Mouse (Mus musculus): ENCODE measurements at regions not wholly inside any gene's neighbourhood (a gene's known extent, or its start where the extent isn't known, plus 50 kb on each side); places are given as distances from the start of the nearest gene placed in this dataset.

DNA sequence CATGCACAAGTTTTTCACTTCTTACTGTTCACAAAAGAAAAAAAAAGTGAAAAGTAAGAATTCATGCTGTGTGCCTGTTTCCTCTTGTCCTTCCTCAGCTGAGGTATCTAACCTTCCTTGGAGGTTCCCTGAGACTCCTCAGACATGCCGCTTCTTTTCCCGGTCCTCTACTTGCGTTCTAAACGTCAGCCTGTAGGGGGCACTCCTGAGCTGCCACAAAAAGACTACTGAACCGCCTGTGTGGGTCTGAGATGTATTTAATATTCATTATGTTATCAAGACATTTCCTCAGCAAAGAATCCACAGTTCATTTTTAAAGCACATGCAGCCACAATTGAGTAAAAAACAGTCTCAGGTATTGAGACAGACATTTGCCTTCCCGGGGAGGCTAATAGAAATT lies 554.6 kb downstream of the Plcl1 start:
- peak; percentile 8 for DNase-seq
- 25% methylated on average over 6 of the region's 6 CpGs for WGBS
- TF ChIP-seq POLR2A (IDR thresholded peaks at IDR 0.05; ENCODE audit: control insufficient read depth, extremely low read depth, insufficient read depth, low read length, poor library complexity): no peak
- TF ChIP-seq CTCF (IDR thresholded peaks at IDR 0.05; ENCODE audit: borderline replicate concordance, control insufficient read depth, extremely low read depth, insufficient read depth, low read length, poor library complexity): no peak

DNA sequence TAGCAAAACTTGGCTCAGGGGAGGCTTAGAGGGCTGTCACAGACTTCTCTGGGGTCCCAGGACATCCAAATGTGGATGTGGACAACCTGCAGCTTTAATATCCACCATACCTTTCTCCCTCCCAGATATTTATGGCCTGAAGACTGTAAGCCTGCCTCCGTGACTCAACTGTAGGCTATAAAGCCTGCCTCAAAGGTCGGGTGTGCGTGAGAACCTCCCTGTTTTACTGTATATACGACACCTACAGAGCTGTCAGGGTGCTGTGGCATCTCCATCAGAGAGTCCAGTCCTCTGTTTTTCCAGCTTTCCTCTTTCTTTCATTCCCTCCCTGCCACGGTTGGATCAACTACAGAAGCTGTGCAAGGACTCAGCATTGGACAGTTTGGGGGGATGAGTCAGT lies 558.1 kb downstream of the Plcl1 start:
- no peaks in the 10 kb centered on the region for H3K4me1 ChIP-seq (replicated peaks; ENCODE audit: control insufficient read depth, insufficient read depth, low read length)
- no peak overlapping the region for H3K4me3 ChIP-seq (ENCODE audit: control insufficient read depth, insufficient read depth, low read length)
- TF ChIP-seq CTCF (IDR thresholded peaks at IDR 0.05; ENCODE audit: borderline replicate concordance, control insufficient read depth, extremely low read depth, insufficient read depth, low read length, poor library complexity) (no peak), POLR2A (IDR thresholded peaks at IDR 0.05; ENCODE audit: control insufficient read depth, extremely low read depth, insufficient read depth, low read length, poor library complexity) (no peak)
- no peak for DNase-seq
- H3K36me3 ChIP-seq (ENCODE audit: control insufficient read depth, insufficient read depth, low read length): no peaks in the 10 kb centered on the region
- H3K27ac ChIP-seq (ENCODE audit: control insufficient read depth, insufficient read depth, low read length): no peak overlapping the region
- 83% methylated on average over 5 of the region's 5 CpGs for WGBS
- H3K27me3 ChIP-seq (ENCODE audit: control insufficient read depth, insufficient read depth, low read length): no peaks in the 10 kb centered on the region

More for the DNA sequence above, 554.6 kb downstream of the Plcl1 start:
- no peak overlapping the region for H3K27ac ChIP-seq (ENCODE audit: control insufficient read depth, insufficient read depth, low read length)
- no peaks in the 10 kb centered on the region for H3K27me3 ChIP-seq (ENCODE audit: control insufficient read depth, insufficient read depth, low read length)
- H3K4me3 ChIP-seq (ENCODE audit: control insufficient read depth, insufficient read depth, low read length): no peak overlapping the region
- H3K36me3 ChIP-seq (ENCODE audit: control insufficient read depth, insufficient read depth, low read length): no peaks in the 10 kb centered on the region
- no peaks in the 10 kb centered on the region for H3K4me1 ChIP-seq (replicated peaks; ENCODE audit: control insufficient read depth, insufficient read depth, low read length)

DNA sequence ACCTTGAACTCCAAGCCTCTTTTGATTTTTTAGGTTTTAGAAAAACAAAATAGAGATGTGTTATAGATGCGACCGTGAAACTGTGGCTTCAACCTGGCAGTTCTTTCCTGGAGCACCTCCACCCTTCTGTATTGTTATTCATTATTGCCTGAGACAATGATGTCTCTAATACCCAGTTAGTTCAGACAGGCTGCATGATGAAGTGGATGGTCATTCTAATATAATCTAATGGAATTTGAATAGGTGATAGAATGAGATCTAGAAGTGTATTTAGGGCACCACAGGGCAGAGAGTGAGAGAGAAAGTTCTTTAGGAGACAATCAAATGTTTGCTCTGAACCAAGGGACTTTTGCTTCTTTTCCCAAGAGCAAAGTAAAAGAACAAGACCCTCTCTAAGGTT lies 560.6 kb downstream of the Plcl1 start:
- H3K27me3 ChIP-seq (ENCODE audit: control insufficient read depth, insufficient read depth, low read length): no peaks in the 10 kb centered on the region
- WGBS: 93% methylated on average over 2 of the region's 2 CpGs
- H3K27ac ChIP-seq (ENCODE audit: control insufficient read depth, insufficient read depth, low read length): no peak overlapping the region

DNA sequence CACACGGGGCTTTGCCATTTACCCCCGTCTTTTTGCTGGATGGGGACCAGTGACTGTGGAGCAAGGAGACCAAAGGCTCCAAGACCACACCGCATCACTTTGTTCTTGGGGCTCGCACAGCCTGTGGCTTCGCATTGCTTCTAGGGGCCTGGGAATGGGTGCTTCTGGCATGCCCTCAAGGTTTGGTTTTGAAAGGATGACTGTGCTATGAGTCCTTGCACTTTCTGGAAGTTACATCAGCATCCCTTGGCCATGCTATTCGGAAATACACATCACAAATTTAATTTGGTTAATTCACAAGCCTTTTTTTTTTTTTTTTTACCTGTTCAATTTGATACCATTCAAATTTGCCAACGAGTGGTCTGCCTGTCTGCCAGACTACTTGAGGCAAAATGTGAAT lies 562.1 kb downstream of the Plcl1 start:
- 91% methylated on average over 7 of the region's 7 CpGs for WGBS

More for the DNA sequence above, 560.6 kb downstream of the Plcl1 start:
- H3K4me1 ChIP-seq (replicated peaks; ENCODE audit: control insufficient read depth, insufficient read depth, low read length): no peaks in the 10 kb centered on the region
- TF ChIP-seq POLR2A (IDR thresholded peaks at IDR 0.05; ENCODE audit: control insufficient read depth, extremely low read depth, insufficient read depth, low read length, poor library complexity): no peak
- TF ChIP-seq CTCF (IDR thresholded peaks at IDR 0.05; ENCODE audit: borderline replicate concordance, control insufficient read depth, extremely low read depth, insufficient read depth, low read length, poor library complexity): no peak
- DNase-seq: no peak
- no peaks in the 10 kb centered on the region for H3K36me3 ChIP-seq (ENCODE audit: control insufficient read depth, insufficient read depth, low read length)
- H3K4me3 ChIP-seq (ENCODE audit: control insufficient read depth, insufficient read depth, low read length): no peak overlapping the region

DNA sequence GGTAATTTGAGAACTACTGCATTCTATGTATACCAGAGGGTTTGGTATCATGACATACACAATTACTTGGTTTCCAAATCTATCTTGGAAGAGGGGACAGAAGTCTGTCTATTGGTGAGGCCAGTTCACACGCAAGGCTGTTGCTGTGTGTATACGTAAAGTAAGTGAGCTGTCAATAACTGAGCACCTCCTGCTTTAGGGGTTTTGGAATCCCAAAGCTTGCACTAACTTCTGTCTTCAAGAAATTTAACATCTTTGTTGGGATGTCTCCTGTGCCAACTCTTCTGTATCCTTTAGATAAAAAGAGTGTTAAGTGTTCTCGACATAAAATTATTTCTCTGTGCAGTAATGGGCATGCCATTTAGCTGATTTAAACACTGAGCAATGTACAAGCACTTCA lies 572.1 kb downstream of the Plcl1 start:
- no peak for DNase-seq
- Histone ChIP-seq H3K27me3 (ENCODE audit: control insufficient read depth, insufficient read depth, low read length) (no peaks in the 10 kb centered on the region), H3K4me3 (ENCODE audit: control insufficient read depth, insufficient read depth, low read length) (no peak overlapping the region), H3K4me1 (replicated peaks; ENCODE audit: control insufficient read depth, insufficient read depth, low read length) (no peaks in the 10 kb centered on the region), H3K36me3 (ENCODE audit: control insufficient read depth, insufficient read depth, low read length) (no peaks in the 10 kb centered on the region), H3K27ac (ENCODE audit: control insufficient read depth, insufficient read depth, low read length) (no peak overlapping the region)
- no peak for TF ChIP-seq POLR2A (IDR thresholded peaks at IDR 0.05; ENCODE audit: control insufficient read depth, extremely low read depth, insufficient read depth, low read length, poor library complexity)
- no peak for TF ChIP-seq CTCF (IDR thresholded peaks at IDR 0.05; ENCODE audit: borderline replicate concordance, control insufficient read depth, extremely low read depth, insufficient read depth, low read length, poor library complexity)
- WGBS: 94% methylated on average over 3 of the region's 3 CpGs

More for the DNA sequence above, 562.1 kb downstream of the Plcl1 start:
- Histone ChIP-seq H3K4me1 (replicated peaks; ENCODE audit: control insufficient read depth, insufficient read depth, low read length) (no peaks in the 10 kb centered on the region), H3K27me3 (ENCODE audit: control insufficient read depth, insufficient read depth, low read length) (no peaks in the 10 kb centered on the region), H3K4me3 (ENCODE audit: control insufficient read depth, insufficient read depth, low read length) (no peak overlapping the region), H3K36me3 (ENCODE audit: control insufficient read depth, insufficient read depth, low read length) (no peaks in the 10 kb centered on the region), H3K27ac (ENCODE audit: control insufficient read depth, insufficient read depth, low read length) (no peak overlapping the region)
- TF ChIP-seq POLR2A (IDR thresholded peaks at IDR 0.05; ENCODE audit: control insufficient read depth, extremely low read depth, insufficient read depth, low read length, poor library complexity): no peak
- DNase-seq: no peak

DNA sequence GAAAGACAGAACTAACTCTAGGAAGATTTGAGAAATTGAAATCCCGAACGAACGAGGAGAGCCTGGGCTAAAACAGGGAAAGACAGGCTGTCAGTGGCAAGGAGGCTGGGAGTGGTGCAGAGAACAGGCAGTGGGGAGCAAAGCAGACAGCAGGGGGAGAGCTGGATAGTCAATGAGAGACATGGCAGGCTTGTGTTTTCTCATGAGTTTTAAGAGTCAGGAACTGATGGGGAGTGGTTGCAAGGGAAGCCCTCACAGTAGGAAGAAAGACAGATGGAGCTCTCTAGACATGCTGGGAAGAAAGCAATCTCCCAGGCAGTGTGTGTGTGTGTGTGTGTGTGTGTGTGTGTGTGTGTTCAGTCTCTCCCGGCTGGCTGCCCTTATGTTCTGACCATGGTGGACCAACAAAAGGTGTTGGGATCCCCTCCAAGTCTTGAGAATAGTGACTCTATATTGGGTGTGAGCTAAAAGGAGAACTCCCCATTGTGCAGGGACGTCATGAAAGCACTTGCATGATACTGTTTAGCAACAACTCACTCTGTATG lies 577.9 kb downstream of the Plcl1 start:
- WGBS: 79% methylated on average over 5 of the region's 5 CpGs
- Histone ChIP-seq H3K27me3 (ENCODE audit: control insufficient read depth, insufficient read depth, low read length) (no peaks in the 10 kb centered on the region), H3K36me3 (ENCODE audit: control insufficient read depth, insufficient read depth, low read length) (no peaks in the 10 kb centered on the region), H3K27ac (ENCODE audit: control insufficient read depth, insufficient read depth, low read length) (no peak overlapping the region), H3K4me3 (ENCODE audit: control insufficient read depth, insufficient read depth, low read length) (no peak overlapping the region), H3K4me1 (replicated peaks; ENCODE audit: control insufficient read depth, insufficient read depth, low read length) (no peaks in the 10 kb centered on the region)
- DNase-seq: no peak
- TF ChIP-seq CTCF (IDR thresholded peaks at IDR 0.05; ENCODE audit: borderline replicate concordance, control insufficient read depth, extremely low read depth, insufficient read depth, low read length, poor library complexity) (no peak), POLR2A (IDR thresholded peaks at IDR 0.05; ENCODE audit: control insufficient read depth, extremely low read depth, insufficient read depth, low read length, poor library complexity) (no peak)

DNA sequence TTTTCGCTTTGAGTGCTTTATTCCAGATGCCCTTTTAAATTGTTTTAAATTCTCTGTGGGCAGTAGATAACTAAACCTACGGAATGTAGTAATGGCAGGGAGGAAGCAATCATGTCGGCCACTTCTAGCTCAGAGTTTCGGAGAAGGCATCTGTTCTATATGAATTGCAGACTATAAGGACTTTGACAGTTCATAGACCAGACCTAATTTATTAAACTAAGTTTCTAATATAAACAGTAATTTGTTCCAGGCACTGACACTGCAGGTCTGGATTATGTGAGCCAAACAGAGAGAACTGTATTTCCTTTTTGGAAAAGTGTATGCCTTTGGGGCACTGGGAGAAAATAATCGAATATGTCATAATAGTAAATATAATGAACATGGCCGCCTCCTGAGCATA lies 591.4 kb downstream of the Plcl1 start:
- DNase-seq: no peak

More for the DNA sequence above, 591.4 kb downstream of the Plcl1 start:
- Histone ChIP-seq H3K27me3 (ENCODE audit: control insufficient read depth, insufficient read depth, low read length) (no peaks in the 10 kb centered on the region), H3K4me1 (replicated peaks; ENCODE audit: control insufficient read depth, insufficient read depth, low read length) (no peaks in the 10 kb centered on the region), H3K36me3 (ENCODE audit: control insufficient read depth, insufficient read depth, low read length) (no peaks in the 10 kb centered on the region), H3K4me3 (ENCODE audit: control insufficient read depth, insufficient read depth, low read length) (no peak overlapping the region), H3K27ac (ENCODE audit: control insufficient read depth, insufficient read depth, low read length) (no peak overlapping the region)
- no peak for TF ChIP-seq CTCF (IDR thresholded peaks at IDR 0.05; ENCODE audit: borderline replicate concordance, control insufficient read depth, extremely low read depth, insufficient read depth, low read length, poor library complexity)
- TF ChIP-seq POLR2A (IDR thresholded peaks at IDR 0.05; ENCODE audit: control insufficient read depth, extremely low read depth, insufficient read depth, low read length, poor library complexity): no peak
- 92% methylated on average over 6 of the region's 6 CpGs for WGBS

All from thymus, adult 2 months (tissue).